Mouse (Mus musculus) frontal cortex, adult (tissue): ENCODE measurements at regions not wholly inside any gene's neighbourhood (a gene's known extent, or its start where the extent isn't known, plus 50 kb on each side); places are given as distances from the start of the nearest gene placed in this dataset.

Experiments
- ATAC-seq: cut with Nextera tagmentation; 2 replicates; pipeline ENCODE4 v1.9.2; 2017; ENCODE audit warnings: mild to moderate bottlenecking, moderate library complexity, mixed read lengths; ENCODE audit not compliant: low TSS enrichment

DNA sequence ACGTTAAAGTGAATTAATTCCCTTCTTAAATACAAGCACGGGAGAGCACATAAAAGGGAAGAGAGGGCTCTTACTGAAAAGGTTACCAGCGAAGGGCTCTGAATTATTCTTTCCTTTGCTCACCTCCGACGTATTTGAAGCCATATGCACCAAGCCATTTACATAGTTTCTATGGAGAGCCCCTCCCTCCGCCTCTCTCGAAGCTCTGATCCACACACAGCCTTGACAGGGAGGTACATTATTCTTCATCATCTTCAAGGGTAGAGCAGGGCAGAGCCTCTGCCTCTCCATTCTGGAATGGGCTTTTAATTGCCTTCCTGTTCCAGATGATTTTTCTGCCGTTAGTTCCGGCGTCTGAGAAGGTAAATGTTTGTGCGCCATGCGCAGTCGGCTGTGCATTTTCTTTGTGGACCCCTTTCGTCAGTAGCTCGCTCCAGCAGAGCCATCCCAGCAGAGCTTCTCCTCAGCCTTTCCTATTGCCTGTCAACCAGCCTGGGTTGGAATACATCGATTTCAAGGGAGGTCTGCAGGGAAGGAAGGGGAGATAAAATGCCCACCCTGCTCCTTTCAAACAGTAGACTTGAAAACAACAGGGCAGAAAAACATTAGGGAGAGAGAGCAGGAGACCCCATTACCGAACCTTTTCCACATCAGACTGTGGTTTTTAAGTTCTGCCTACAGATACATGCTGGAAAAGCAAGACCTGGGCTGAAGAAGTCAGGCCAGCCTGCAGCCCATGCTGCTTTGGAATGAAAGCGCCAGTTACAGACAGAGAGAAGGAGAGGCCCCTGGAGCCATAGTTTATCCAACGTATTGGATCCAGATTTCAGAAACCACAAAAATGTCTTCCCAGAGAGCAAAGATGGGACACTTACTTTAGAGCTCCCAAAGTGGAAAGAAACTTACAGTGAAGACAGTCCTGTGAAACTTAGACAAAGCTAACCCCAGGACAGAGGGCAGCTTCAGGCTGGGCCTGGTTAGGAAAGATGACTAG, 124.1 kb downstream of the Edn3 start:
- no peak for ATAC-seq

DNA sequence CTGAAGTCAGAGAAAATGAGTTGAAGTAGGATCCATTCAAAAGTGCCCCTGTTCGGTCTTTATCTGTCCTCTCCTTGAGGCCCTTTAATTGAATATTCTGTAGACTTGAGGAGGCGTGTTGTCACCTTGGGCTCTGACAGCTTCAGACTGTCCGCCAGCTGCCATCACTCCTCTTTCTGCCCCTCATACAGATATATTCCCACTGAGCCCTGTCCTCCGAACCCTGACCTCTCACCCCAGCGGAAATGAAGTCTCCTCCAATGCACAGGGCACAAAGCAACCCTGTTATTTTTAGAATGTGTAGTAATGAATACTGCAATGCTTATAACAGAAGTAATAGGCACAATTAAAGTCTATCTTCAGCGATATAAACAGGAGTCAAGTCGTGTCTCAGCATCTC, 117.4 kb upstream of the Gm14444 start:
- no peak for ATAC-seq

GRCm38 (mm10) chr2:174897424-174897823, 112.6 kb upstream of the Gm14444 start:
- ATAC-seq = no peak

GRCm38 (mm10) chr2:174899940-174900670, 109.9 kb upstream of the Gm14444 start:
- 0 out of 2 replicates have a peak, but pooled peaks have one; percentile 20 for ATAC-seq

GRCm38 (mm10) chr2:174900671-174900991, 109.4 kb upstream of the Gm14444 start:
- ATAC-seq = peak; percentile 59

GRCm38 (mm10) chr2:174901801-174902200, 108.2 kb upstream of the Gm14444 start:
- no peak for ATAC-seq

- ATAC-seq = no peak
Observed at GRCm38 (mm10) chr2:174903627-174904026, 106.4 kb upstream of the Gm14444 start.

DNA sequence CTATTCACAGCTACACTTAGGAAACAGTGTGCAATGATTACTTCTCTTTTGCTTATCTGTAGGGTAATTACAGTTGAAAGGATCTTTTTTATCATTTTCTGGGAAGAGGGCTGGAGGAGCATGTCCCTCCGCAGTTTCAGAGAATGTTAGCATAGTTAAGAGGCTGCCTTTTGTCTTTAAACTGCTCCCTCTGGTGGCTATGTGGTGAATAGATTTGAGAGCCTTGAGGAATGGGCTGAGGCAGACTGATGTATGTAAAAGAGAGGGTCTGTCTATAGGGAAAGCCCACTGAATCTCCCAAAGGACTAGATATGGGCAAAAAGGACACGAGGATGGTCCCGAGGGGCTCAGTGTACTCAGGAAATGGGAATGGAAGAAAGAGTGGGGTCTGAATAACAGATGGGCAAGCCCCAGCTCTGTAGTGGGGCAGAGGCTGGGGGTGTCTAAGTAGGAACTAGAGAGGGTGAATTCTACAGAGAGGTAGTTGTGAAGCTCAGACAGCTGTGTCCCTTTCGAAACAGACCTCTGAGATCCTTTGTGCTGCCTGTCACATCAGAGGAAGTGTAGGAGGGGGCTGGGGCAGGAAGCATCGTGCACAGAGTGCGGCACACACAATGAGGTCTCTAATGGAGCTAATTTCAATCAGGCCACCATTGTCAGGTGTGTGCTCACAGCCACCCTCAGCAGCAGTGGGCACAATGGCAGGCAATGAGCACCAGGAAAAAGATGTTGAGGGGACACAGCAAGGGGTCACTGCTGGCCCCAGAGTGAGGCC, 104.0 kb upstream of the Gm14444 start:
- ATAC-seq = peak; percentile 83; the same call in 1 of the 2 replicates

- peak; percentile 82 for ATAC-seq
Observed at GRCm38 (mm10) chr2:174917146-174917905, 92.7 kb upstream of the Gm14444 start.

DNA sequence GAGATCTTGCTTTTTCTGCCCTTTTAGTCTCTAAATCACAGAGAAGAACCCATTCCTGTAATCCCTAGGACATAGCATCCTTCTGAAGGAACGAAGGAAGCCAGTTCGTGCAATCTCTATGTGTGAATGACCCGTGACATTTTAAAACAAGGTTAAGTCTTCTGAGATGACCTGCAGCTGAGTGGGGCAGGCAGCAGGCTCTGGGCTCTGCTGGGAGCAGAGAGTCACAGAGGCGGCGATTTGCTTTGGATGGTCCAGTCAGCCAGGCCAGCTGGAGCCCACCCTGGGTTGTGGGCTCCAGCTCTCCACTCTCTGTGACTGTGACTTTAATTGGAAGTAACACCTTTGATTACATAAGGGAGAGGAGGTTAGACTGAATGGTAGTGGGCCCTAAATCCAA, 92.1 kb upstream of the Gm14444 start:
- ATAC-seq = no peak

GRCm38 (mm10) chr2:174922208-174922607, 87.8 kb upstream of the Gm14444 start:
- ATAC-seq = no peak

GRCm38 (mm10) chr2:174929718-174930117, 80.3 kb upstream of the Gm14444 start:
- ATAC-seq = no peak

- ATAC-seq = peak; percentile 96
Observed at GRCm38 (mm10) chr2:174932137-174933012, 77.7 kb upstream of the Gm14444 start.

- ATAC-seq = peak; percentile 64
Observed at GRCm38 (mm10) chr2:174933013-174933353, 77.1 kb upstream of the Gm14444 start.

GRCm38 (mm10) chr2:174936665-174937064, 73.4 kb upstream of the Gm14444 start:
- ATAC-seq = no peak

- ATAC-seq = no peak
Observed at GRCm38 (mm10) chr2:174937930-174938329, 72.1 kb upstream of the Gm14444 start.

DNA sequence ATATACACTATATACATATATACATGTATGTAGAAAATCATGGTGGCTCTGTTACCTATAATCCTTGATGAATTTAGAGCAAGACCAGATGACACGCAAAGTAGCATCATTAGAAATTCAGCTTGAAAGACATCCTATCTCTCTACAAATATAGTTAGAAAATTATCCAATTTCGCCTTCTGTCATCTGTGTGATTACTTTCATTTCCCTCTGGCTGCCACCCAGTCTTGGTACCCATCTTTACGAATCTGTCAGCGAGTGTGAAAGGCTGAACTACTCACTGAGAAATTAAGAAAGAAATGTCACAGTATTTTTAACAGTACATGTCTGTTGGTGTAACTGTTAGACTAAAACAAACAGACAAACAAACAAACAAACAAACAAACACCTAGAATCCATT, 67.8 kb upstream of the Gm14444 start:
- no peak for ATAC-seq

DNA sequence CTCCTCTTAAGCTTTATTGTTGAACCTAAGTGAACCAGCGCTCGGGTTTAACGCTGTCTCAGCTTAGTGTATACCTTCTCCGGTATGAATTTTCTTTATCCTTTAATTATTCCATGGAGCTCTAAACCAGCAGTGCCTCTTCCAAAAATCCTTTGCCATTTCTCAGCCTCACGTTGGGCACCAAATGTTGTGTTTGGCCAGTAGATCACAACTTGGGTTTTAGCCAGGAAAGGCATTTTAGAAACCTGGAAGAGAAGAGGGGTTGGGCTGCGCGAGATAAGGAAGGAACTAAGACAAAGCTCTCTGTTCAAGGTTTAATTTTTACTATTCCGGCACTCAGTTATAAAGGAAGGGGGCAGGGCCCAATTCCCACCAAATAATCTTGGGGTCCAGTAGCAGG, 61.9 kb upstream of the Gm14444 start:
- no peak for ATAC-seq
